Mouse (Mus musculus): ENCODE results near the gene Kif13a. TPM values are rescaled to one million over a fixed set of nuclear protein-coding genes. Genes with fewer than 3 reads are reported as not detected.
A peak's percentile ranks its signal among the peaks of the same experiment; 100 is the strongest.

Gene Kif13a
- polyA plus RNA-seq, 1 experiment = 17.4 TPM

GRCm38 (mm10) chr13:46902568-46903255 lies 27.0 kb downstream of the Kif13a start:
- WGBS = 77% methylated on average over 7 of the region's 7 CpGs
- no peak overlapping the region for H3K27ac ChIP-seq (ENCODE audit: insufficient read depth, low read depth, low read length)
- no peak for DNase-seq

GRCm38 (mm10) chr13:46900870-46901555 lies 28.7 kb downstream of the Kif13a start:
- DNase-seq = peak; percentile 28
- Histone ChIP-seq H3K27ac (ENCODE audit: insufficient read depth, low read depth, low read length) (no peak overlapping the region), H3K27me3 (replicated peaks; ENCODE audit: control insufficient read depth, insufficient read depth, low read length) (no peaks in the 10 kb centered on the region), H3K36me3 (ENCODE audit: control insufficient read depth, insufficient read depth, low read length) (no peaks in the 10 kb centered on the region), H3K4me1 (ENCODE audit: control insufficient read depth, insufficient read depth, low read length) (no peaks in the 10 kb centered on the region), H3K4me3 (ENCODE audit: insufficient read depth, low read depth, low read length) (no peak overlapping the region)
- WGBS = 78% methylated on average over 11 of the region's 11 CpGs
- no peak for TF ChIP-seq POLR2A (IDR thresholded peaks at IDR 0.05; ENCODE audit: low read depth, low read length)
- no peak for TF ChIP-seq CTCF (conservative IDR thresholded peaks at IDR 0.05; ENCODE audit: insufficient read depth, insufficient read length, low read depth, low read length)

More at GRCm38 (mm10) chr13:46902568-46903255, 27.0 kb downstream of the Kif13a start:
- Histone ChIP-seq H3K4me1 (ENCODE audit: control insufficient read depth, insufficient read depth, low read length) (no peaks in the 10 kb centered on the region), H3K36me3 (ENCODE audit: control insufficient read depth, insufficient read depth, low read length) (no peaks in the 10 kb centered on the region), H3K27me3 (replicated peaks; ENCODE audit: control insufficient read depth, insufficient read depth, low read length) (no peaks in the 10 kb centered on the region), H3K4me3 (ENCODE audit: insufficient read depth, low read depth, low read length) (no peak overlapping the region)
- 0 out of 2 replicates have a peak, but pooled peaks have one; percentile 18 for TF ChIP-seq CTCF (conservative IDR thresholded peaks at IDR 0.05; ENCODE audit: insufficient read depth, insufficient read length, low read depth, low read length)
- no peak for TF ChIP-seq POLR2A (IDR thresholded peaks at IDR 0.05; ENCODE audit: low read depth, low read length)

- H3K4me1 ChIP-seq (ENCODE audit: control insufficient read depth, insufficient read depth, low read length) = no peaks in the 10 kb centered on the region
- H3K36me3 ChIP-seq (ENCODE audit: control insufficient read depth, insufficient read depth, low read length) = no peaks in the 10 kb centered on the region
- 48% methylated on average over 2 of the region's 2 CpGs for WGBS
- no peaks in the 10 kb centered on the region for H3K27me3 ChIP-seq (replicated peaks; ENCODE audit: control insufficient read depth, insufficient read depth, low read length)
- TF ChIP-seq CTCF (conservative IDR thresholded peaks at IDR 0.05; ENCODE audit: insufficient read depth, insufficient read length, low read depth, low read length) (no peak), POLR2A (IDR thresholded peaks at IDR 0.05; ENCODE audit: low read depth, low read length) (no peak)
- peak; percentile 53 for DNase-seq
- H3K27ac ChIP-seq (ENCODE audit: insufficient read depth, low read depth, low read length) = no peak overlapping the region
- no peak overlapping the region for H3K4me3 ChIP-seq (ENCODE audit: insufficient read depth, low read depth, low read length)
These were observed 30.8 kb downstream of the Kif13a start for GRCm38 (mm10) chr13:46898837-46899236.

DNA sequence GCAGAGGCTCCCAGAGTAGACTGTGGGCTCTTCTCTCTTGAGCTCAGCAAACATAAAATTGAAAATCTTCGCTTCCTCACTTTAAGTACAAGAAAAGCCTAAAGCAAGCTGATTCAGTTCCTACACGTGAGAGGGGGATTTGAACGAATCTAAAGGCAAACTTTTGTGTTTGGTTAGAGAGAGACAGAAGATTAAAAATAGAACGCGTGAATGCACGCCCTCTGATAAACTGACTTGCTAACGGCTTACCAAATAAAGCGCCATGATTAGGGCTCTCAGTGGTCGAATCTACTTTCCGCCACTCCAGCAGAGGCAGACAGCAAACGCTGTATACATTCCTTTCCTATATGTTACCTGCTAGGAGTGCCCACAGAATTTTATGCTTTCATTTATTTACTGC lies 31.3 kb downstream of the Kif13a start:
- H3K27me3 ChIP-seq (replicated peaks; ENCODE audit: control insufficient read depth, insufficient read depth, low read length) = no peaks in the 10 kb centered on the region
- TF ChIP-seq CTCF (conservative IDR thresholded peaks at IDR 0.05; ENCODE audit: insufficient read depth, insufficient read length, low read depth, low read length) (no peak), POLR2A (IDR thresholded peaks at IDR 0.05; ENCODE audit: low read depth, low read length) (no peak)
- 87% methylated on average over 11 of the region's 11 CpGs for WGBS
- DNase-seq = no peak
- H3K27ac ChIP-seq (ENCODE audit: insufficient read depth, low read depth, low read length) = no peak overlapping the region
- no peaks in the 10 kb centered on the region for H3K4me1 ChIP-seq (ENCODE audit: control insufficient read depth, insufficient read depth, low read length)
- no peaks in the 10 kb centered on the region for H3K36me3 ChIP-seq (ENCODE audit: control insufficient read depth, insufficient read depth, low read length)
- H3K4me3 ChIP-seq (ENCODE audit: insufficient read depth, low read depth, low read length) = no peak overlapping the region

DNA sequence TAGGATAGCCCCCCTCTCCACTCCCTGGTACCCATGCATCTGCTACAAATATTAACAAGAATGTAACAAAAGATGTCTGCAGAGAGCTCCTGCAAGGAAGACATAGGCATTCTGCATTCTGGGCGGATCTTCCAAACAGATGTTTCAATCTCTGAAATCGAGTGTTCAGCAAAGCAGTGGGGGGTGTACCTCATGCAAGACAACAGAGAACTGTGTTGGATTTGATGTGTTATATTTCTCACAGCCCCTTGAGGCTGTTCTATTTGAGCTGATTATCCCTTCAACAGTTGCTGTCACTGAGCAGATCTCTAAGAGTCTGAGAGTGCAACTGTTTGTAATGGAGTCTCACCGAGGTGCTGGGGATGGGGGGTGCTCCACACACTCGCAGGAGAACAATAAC lies 37.3 kb downstream of the Kif13a start:
- no peaks in the 10 kb centered on the region for H3K4me1 ChIP-seq (ENCODE audit: control insufficient read depth, insufficient read depth, low read length)
- no peak overlapping the region for H3K4me3 ChIP-seq (ENCODE audit: insufficient read depth, low read depth, low read length)
- no peak overlapping the region for H3K27ac ChIP-seq (ENCODE audit: insufficient read depth, low read depth, low read length)
- H3K27me3 ChIP-seq (replicated peaks; ENCODE audit: control insufficient read depth, insufficient read depth, low read length) = no peaks in the 10 kb centered on the region
- TF ChIP-seq POLR2A (IDR thresholded peaks at IDR 0.05; ENCODE audit: low read depth, low read length) (no peak), CTCF (conservative IDR thresholded peaks at IDR 0.05; ENCODE audit: insufficient read depth, insufficient read length, low read depth, low read length) (no peak)
- 49% methylated on average over 4 of the region's 4 CpGs for WGBS
- H3K36me3 ChIP-seq (ENCODE audit: control insufficient read depth, insufficient read depth, low read length) = no peaks in the 10 kb centered on the region
- no peak for DNase-seq

GRCm38 (mm10) chr13:46888150-46888683 lies 41.5 kb downstream of the Kif13a start:
- H3K4me3 ChIP-seq (ENCODE audit: insufficient read depth, low read depth, low read length) = no peak overlapping the region
- H3K36me3 ChIP-seq (ENCODE audit: control insufficient read depth, insufficient read depth, low read length) = no peaks in the 10 kb centered on the region
- H3K4me1 ChIP-seq (ENCODE audit: control insufficient read depth, insufficient read depth, low read length) = no peaks in the 10 kb centered on the region
- 66% methylated on average over 12 of the region's 12 CpGs for WGBS
- peak; percentile 31 for DNase-seq
- no peak overlapping the region for H3K27ac ChIP-seq (ENCODE audit: insufficient read depth, low read depth, low read length)
- TF ChIP-seq CTCF (conservative IDR thresholded peaks at IDR 0.05; ENCODE audit: insufficient read depth, insufficient read length, low read depth, low read length) (no peak), POLR2A (IDR thresholded peaks at IDR 0.05; ENCODE audit: low read depth, low read length) (no peak)
- no peaks in the 10 kb centered on the region for H3K27me3 ChIP-seq (replicated peaks; ENCODE audit: control insufficient read depth, insufficient read depth, low read length)
